Mouse (Mus musculus) kidney, postnatal 0 days (tissue): Measurements from ENCODE around the gene Rora. TPM values are rescaled to one million over a fixed set of nuclear protein-coding genes. Genes with fewer than 3 reads are reported as not detected.
A peak's percentile ranks its signal among the peaks of the same experiment; 100 is the strongest.

Experiments used
- ATAC-seq: fragments of 200-750 bp; cut with Nextera tagmentation; replicated peaks from 2 replicates; pipeline ENCODE4 v1.8.0; 2017; ENCODE audit warnings: low read depth, moderate number of reproducible peaks, moderate TSS enrichment, moderate library complexity; ENCODE audit not compliant: low FRiP score
- DNase-seq: peaks from one replicate; pipeline ENCODE4 v3.0.0-alpha.2; 2016; ENCODE audit warnings: low spot score
- H3K27ac ChIP-seq: fragments of 300-500 bp; sonication (generic); 2 replicates; pipeline ENCODE4 v1.5.1; 2014; ENCODE audit warnings: mild to moderate bottlenecking
- H3K27me3 ChIP-seq: fragments of 300-500 bp; sonication (generic); 2 replicates; pipeline ENCODE4 v1.6.1; 2014; ENCODE audit warnings: low read length, mixed read lengths; ENCODE audit not compliant: insufficient read depth
- H3K36me3 ChIP-seq: fragments of 300-500 bp; sonication (generic); 2 replicates; pipeline ENCODE4 v1.6.1; 2014; ENCODE audit warnings: low read length, mixed read lengths; ENCODE audit not compliant: insufficient read depth
- H3K4me1 ChIP-seq: fragments of 300-500 bp; sonication (generic); replicated peaks from 2 replicates; pipeline ENCODE4 v1.6.1; 2014; ENCODE audit warnings: antibody characterized with exemption, low read length, mixed read lengths; ENCODE audit not compliant: insufficient read depth
- H3K4me2 ChIP-seq: fragments of 300-500 bp; sonication (generic); 2 replicates; pipeline ENCODE4 v1.6.1; 2014; ENCODE audit warnings: mild to moderate bottlenecking, low read length, moderate library complexity, mixed read lengths
- H3K4me3 ChIP-seq: fragments of 300-500 bp; sonication (generic); replicated peaks from 2 replicates; pipeline ENCODE4 v1.5.1; 2014; ENCODE audit warnings: low read depth, low read length
- H3K9ac ChIP-seq: fragments of 300-500 bp; sonication (generic); 2 replicates; pipeline ENCODE4 v1.6.1; 2014; ENCODE audit warnings: low read depth, low read length
- H3K9me3 ChIP-seq: fragments of 300-500 bp; sonication (generic); replicated peaks from 2 replicates; pipeline ENCODE4 v1.6.1; 2016; ENCODE audit warnings: low read length, inconsistent platforms, mixed read lengths
- CTCF ChIP-seq: IDR thresholded peaks from 2 replicates; pipeline ENCODE4 v1.5.1; 2016; ENCODE audit warnings: antibody characterized with exemption, low read depth, mild to moderate bottlenecking, moderate library complexity
- WGBS: fragments of 180-500 bp; shearing (Covaris S2); extraction: QIAGEN DNeasy Blood & Tissue Kit; methylation state at CpG from one replicate; pipeline ENCODE4 v1.1.7; 2014; 5-methylcytosine and 5-hydroxymethylcytosine counted together
- polyA plus RNA-seq: library from polyadenylated mRNA; unstranded; fragments of >200 nt; fragmentation: Nextera tagmentation; extraction: Ambion mirVana; gene quantifications from 2 replicates; pipeline ENCODE4 v1.2.1, GENCODE M21; 2015

The Rora gene
- polyA plus RNA-seq, 1 experiment from 2014 or later, result 9.8 TPM

DNA sequence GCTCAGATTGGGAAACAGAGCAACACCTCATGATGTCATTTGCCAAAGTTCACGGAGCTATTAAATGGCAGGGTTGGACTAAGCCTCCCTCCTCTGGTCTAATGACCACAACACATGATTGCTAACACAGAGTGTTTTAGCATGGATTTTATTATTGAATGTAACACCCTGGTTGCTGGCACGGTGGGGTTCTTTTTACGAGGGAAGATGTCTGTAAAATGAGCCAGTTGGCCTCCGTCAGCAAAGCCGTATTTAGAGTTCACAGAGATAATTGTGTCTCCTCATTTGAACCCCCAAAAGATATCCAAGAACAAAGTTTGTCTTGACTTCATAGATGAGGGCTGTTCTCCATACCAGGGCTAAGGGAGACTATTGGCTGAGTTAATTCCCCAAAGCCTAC is 398.3 kb downstream of the Rora start:
- DNase-seq (no peak), ATAC-seq (no peak)
- 71% methylated on average over 5 of the region's 5 CpGs for WGBS
- no peak for TF ChIP-seq CTCF
- no peak overlapping the region for H3K4me2 ChIP-seq
- H3K36me3 ChIP-seq, result no peaks in the 10 kb centered on the region
- no peaks in the 10 kb centered on the region for H3K27me3 ChIP-seq
- no peak overlapping the region for H3K4me3 ChIP-seq
- H3K9me3 ChIP-seq, result no peaks in the 10 kb centered on the region
- no peak overlapping the region for H3K9ac ChIP-seq
- no peak overlapping the region for H3K27ac ChIP-seq
- no peaks in the 10 kb centered on the region for H3K4me1 ChIP-seq

GRCm38 (mm10) chr9:69055302-69055701 is 401.7 kb downstream of the Rora start:
- no peak overlapping the region for H3K27ac ChIP-seq
- DNase-seq, result no peak
- TF ChIP-seq CTCF, result no peak
- no peak overlapping the region for H3K4me3 ChIP-seq
- H3K9ac ChIP-seq, result no peak overlapping the region
- no peak overlapping the region for H3K4me2 ChIP-seq
- no peaks in the 10 kb centered on the region for H3K36me3 ChIP-seq
- no peaks in the 10 kb centered on the region for H3K9me3 ChIP-seq
- no peaks in the 10 kb centered on the region for H3K4me1 ChIP-seq
- no peak for ATAC-seq
- no peaks in the 10 kb centered on the region for H3K27me3 ChIP-seq
- WGBS, result 92% methylated on average over 5 of the region's 5 CpGs

DNA sequence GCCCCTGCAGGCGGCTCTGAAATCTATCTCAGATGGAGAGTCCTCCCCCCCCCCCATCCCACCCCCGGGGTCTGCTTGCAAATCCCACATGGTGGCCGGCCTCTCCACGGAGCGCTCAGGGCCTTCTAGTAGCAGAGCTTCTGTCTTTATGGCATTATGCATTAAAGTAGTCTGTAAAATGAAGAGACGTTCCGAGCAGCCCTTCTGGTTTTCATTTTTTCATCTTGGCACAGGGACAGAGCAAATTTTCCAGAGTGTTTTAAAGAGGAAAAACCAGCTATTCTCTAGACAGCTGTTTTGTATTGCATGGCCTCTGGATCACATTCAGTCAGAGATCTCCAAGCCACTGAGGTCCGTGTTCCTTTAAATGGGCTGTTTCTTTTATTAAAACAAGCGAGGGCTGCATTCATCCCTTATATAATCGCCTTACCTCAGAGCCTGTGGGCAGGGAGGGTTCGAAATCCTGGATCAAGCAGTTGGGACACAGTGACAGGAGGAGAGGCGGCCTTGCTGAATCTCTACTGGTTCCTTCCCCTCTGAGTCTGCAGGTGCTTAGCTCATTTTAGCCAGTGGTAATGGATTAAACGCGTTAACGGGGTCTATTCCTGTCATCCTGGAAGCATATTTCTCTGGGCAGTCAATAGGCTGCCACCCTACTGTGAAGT is 417.7 kb downstream of the Rora start:
- ATAC-seq, result no peak
- no peak overlapping the region for H3K27ac ChIP-seq
- no peak for TF ChIP-seq CTCF
- no peak overlapping the region for H3K9ac ChIP-seq
- H3K9me3 ChIP-seq, result no peaks in the 10 kb centered on the region
- peak; percentile 70 for DNase-seq
- H3K4me3 ChIP-seq, result no peak overlapping the region
- H3K27me3 ChIP-seq, result no peaks in the 10 kb centered on the region
- 58% methylated on average over 15 of the region's 15 CpGs for WGBS
- no peaks in the 10 kb centered on the region for H3K36me3 ChIP-seq
- H3K4me1 ChIP-seq, result no peaks in the 10 kb centered on the region
- peak overlapping the region; percentile 7; the same call in 1 of the 2 replicates for H3K4me2 ChIP-seq

GRCm38 (mm10) chr9:69073271-69073670 is 419.7 kb downstream of the Rora start:
- ATAC-seq, result no peak
- WGBS, result 83% methylated on average over 7 of the region's 7 CpGs

DNA sequence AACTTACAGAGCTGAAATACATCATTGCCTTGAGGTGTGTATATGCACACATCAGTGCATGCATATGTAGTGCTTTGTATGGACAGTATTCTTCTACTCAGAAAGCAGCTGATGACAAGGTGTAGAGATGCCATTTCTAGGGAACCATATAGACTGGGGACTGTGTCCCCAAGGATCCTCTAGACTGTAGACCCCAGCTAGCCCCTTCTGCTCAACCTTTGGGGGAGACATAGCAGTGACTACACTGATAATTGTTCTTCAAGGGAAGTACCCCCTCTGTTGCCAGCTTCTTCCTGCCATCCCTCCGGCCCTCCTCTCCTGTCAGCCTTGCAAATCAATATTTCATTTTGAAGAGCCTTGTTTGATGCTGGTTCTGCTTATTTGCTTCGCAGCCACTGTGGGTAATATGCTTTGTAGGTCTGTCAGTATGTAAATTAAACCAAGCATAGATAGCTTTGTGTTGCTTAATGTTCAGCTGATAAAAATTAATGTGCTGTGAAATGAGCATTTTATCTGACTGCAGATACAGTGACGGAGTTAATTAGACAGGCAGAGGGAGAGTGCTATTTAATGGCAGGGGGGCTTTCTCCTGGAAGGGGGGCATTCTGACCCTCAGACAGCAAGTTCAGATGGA is 430.6 kb downstream of the Rora start:
- 34% methylated on average over 3 of the region's 3 CpGs for WGBS
- no peak overlapping the region for H3K4me3 ChIP-seq
- H3K4me1 ChIP-seq, result peaks cover 9% of the 10 kb centered on the region; the same call in 1 of the 2 replicates
- ATAC-seq, result peak; percentile 37; the same call in 1 of the 2 replicates
- 0 out of 2 replicates have a peak overlapping the region, but pooled peaks have one; percentile 8 for H3K4me2 ChIP-seq
- 0 out of 2 replicates have a peak overlapping the region, but pooled peaks have one; percentile 27 for H3K9ac ChIP-seq
- peak; percentile 75 for DNase-seq
- H3K27me3 ChIP-seq, result no peaks in the 10 kb centered on the region
- no peaks in the 10 kb centered on the region for H3K9me3 ChIP-seq
- H3K27ac ChIP-seq, result peak overlapping the region; percentile 66
- no peaks in the 10 kb centered on the region for H3K36me3 ChIP-seq
- TF ChIP-seq CTCF, result no peak

More at GRCm38 (mm10) chr9:69073271-69073670, 419.7 kb downstream of the Rora start:
- no peak overlapping the region for H3K9ac ChIP-seq
- H3K27me3 ChIP-seq, result no peaks in the 10 kb centered on the region
- DNase-seq, result no peak
- H3K9me3 ChIP-seq, result no peaks in the 10 kb centered on the region
- H3K4me3 ChIP-seq, result no peak overlapping the region
- TF ChIP-seq CTCF, result no peak
- H3K36me3 ChIP-seq, result no peaks in the 10 kb centered on the region
- H3K27ac ChIP-seq, result no peak overlapping the region
- no peaks in the 10 kb centered on the region for H3K4me1 ChIP-seq
- H3K4me2 ChIP-seq, result no peak overlapping the region

GRCm38 (mm10) chr9:69084720-69085661 is 431.4 kb downstream of the Rora start:
- 0 out of 2 replicates have a peak overlapping the region, but pooled peaks have one; percentile 27 for H3K9ac ChIP-seq
- peaks cover 9% of the 10 kb centered on the region; the same call in 1 of the 2 replicates for H3K4me1 ChIP-seq
- ATAC-seq (peak; percentile 87), DNase-seq (peak; percentile 57)
- H3K36me3 ChIP-seq, result no peaks in the 10 kb centered on the region
- no peaks in the 10 kb centered on the region for H3K27me3 ChIP-seq
- H3K4me3 ChIP-seq, result no peak overlapping the region
- 38% methylated on average over 14 of the region's 14 CpGs for WGBS
- peak overlapping the region; percentile 8; the same call in 1 of the 2 replicates for H3K4me2 ChIP-seq
- H3K9me3 ChIP-seq, result no peaks in the 10 kb centered on the region
- peak overlapping the region; percentile 66 for H3K27ac ChIP-seq
- no peak for TF ChIP-seq CTCF
